Mouse (Mus musculus) forebrain, embryonic 14.5 days (tissue): ENCODE data around the gene Usp35. TPM values are rescaled to one million over a fixed set of nuclear protein-coding genes. Genes with fewer than 3 reads are reported as not detected.

Source experiments
- ATAC-seq: fragments of 200-750 bp; cut with Nextera tagmentation; 2 replicates; pipeline ENCODE4 v1.8.0; 2017; ENCODE audit warnings: mild to moderate bottlenecking, moderate library complexity
- DNase-seq: peaks from one replicate; pipeline ENCODE4 v3.0.0-alpha.2; 2015; ENCODE audit warnings: low spot score
- H3K27ac ChIP-seq: fragments of 300-500 bp; sonication (generic); 2 replicates; pipeline ENCODE4 v1.5.1; 2014; ENCODE audit warnings: low read depth, mild to moderate bottlenecking, control low read depth, low read length, moderate library complexity
- H3K27me3 ChIP-seq: fragments of 300-500 bp; sonication (generic); replicated peaks from 2 replicates; pipeline ENCODE4 v1.6.1; 2014; ENCODE audit warnings: low read length, control low read depth, mixed read lengths; ENCODE audit not compliant: control insufficient read depth, insufficient read depth
- H3K36me3 ChIP-seq: fragments of 300-500 bp; sonication (generic); 2 replicates; pipeline ENCODE4 v1.6.1; 2014; ENCODE audit warnings: low read length, control low read depth; ENCODE audit not compliant: control insufficient read depth, insufficient read depth
- H3K4me1 ChIP-seq: fragments of 300-500 bp; sonication (generic); 2 replicates; pipeline ENCODE4 v1.6.1; 2014; ENCODE audit warnings: antibody characterized with exemption, low read length, control low read depth; ENCODE audit not compliant: control insufficient read depth, insufficient read depth
- H3K4me2 ChIP-seq: fragments of 300-500 bp; sonication (generic); 2 replicates; pipeline ENCODE4 v1.6.1; 2014; ENCODE audit warnings: mild to moderate bottlenecking, control low read depth, low read length
- H3K4me3 ChIP-seq: fragments of 300-500 bp; sonication (generic); 2 replicates; pipeline ENCODE4 v1.5.1; 2014; ENCODE audit warnings: low read depth, low read length, control low read depth
- H3K9ac ChIP-seq: fragments of 300-500 bp; sonication (generic); 2 replicates; pipeline ENCODE4 v1.6.1; 2014; ENCODE audit warnings: mild to moderate bottlenecking, low read length, control low read depth, moderate library complexity
- H3K9me3 ChIP-seq: fragments of 300-500 bp; sonication (generic); replicated peaks from 2 replicates; pipeline ENCODE4 v1.6.1; 2016; ENCODE audit warnings: low read length, control low read depth, mixed read lengths; ENCODE audit not compliant: control insufficient read depth
- WGBS: fragments of 180-500 bp; shearing (Covaris S2); extraction: QIAGEN DNeasy Blood & Tissue Kit; methylation state at CpG from one replicate; pipeline ENCODE4 v1.1.7; 2014; 5-methylcytosine and 5-hydroxymethylcytosine counted together
- polyA plus RNA-seq: library from polyadenylated mRNA; unstranded; fragments of >200 nt; fragmentation: Nextera tagmentation; extraction: Ambion mirVana; gene quantifications from 2 replicates; pipeline ENCODE4 v1.2.1, GENCODE M21; 2014

Gene Usp35
- 4.0 and 4.1 TPM in 2 replicates for polyA plus RNA-seq

GRCm38 (mm10) chr7:97331726-97332666 is at the start of gene Usp35, which contains the start of gene Kctd21:
TSS of gene Usp35 (minus strand) at chr7:97332020.
TSS of gene Kctd21 (plus strand) at chr7:97332327.
- ATAC-seq (peak; percentile 99), DNase-seq (peak; percentile 97)
- Histone ChIP-seq H3K27me3 (peaks cover 2% of the 10 kb centered on the region; the same call in 1 of the 2 replicates), H3K4me3 (peak within 1 kb of the TSS; percentile 77), H3K4me1 (peaks cover 12% of the 10 kb centered on the region), H3K27ac (peak within 1 kb of the TSS; percentile 33; the same call in 1 of the 2 replicates), H3K36me3 (no peaks in the 10 kb centered on the region), H3K4me2 (peak within 1 kb of the TSS; percentile 65), H3K9me3 (no peaks in the 10 kb centered on the region), H3K9ac (peak within 1 kb of the TSS; percentile 76)
- under 1% methylated on average over 61 of the region's 68 CpGs for WGBS

- no peaks in the 10 kb centered on the region for H3K9me3 ChIP-seq
- peaks cover 90% of the 10 kb centered on the region for H3K36me3 ChIP-seq
Observed at GRCm38 (mm10) chr7:97380500-97381123, 48.8 kb upstream of the Usp35 start.

GRCm38 (mm10) chr7:97379304-97379703 is 47.5 kb upstream of the Usp35 start:
- Histone ChIP-seq H3K4me2 (no peak overlapping the region), H3K27ac (no peak overlapping the region), H3K36me3 (peaks cover 91% of the 10 kb centered on the region), H3K4me1 (no peaks in the 10 kb centered on the region), H3K9me3 (no peaks in the 10 kb centered on the region), H3K4me3 (no peak overlapping the region), H3K27me3 (no peaks in the 10 kb centered on the region), H3K9ac (no peak overlapping the region)
- ATAC-seq (no peak), DNase-seq (no peak)
- 91% methylated on average over 5 of the region's 5 CpGs for WGBS

More at GRCm38 (mm10) chr7:97380500-97381123, 48.8 kb upstream of the Usp35 start:
- WGBS, result 91% methylated on average over 5 of the region's 5 CpGs
- no peak overlapping the region for H3K4me3 ChIP-seq
- H3K27me3 ChIP-seq, result no peaks in the 10 kb centered on the region
- H3K9ac ChIP-seq, result no peak overlapping the region
- no peaks in the 10 kb centered on the region for H3K4me1 ChIP-seq
- ATAC-seq (no peak), DNase-seq (no peak)
- no peak overlapping the region for H3K27ac ChIP-seq
- H3K4me2 ChIP-seq, result no peak overlapping the region

GRCm38 (mm10) chr7:97375906-97376305 is 44.1 kb upstream of the Usp35 start:
- no peaks in the 10 kb centered on the region for H3K9me3 ChIP-seq
- H3K4me3 ChIP-seq, result no peak overlapping the region
- no peaks in the 10 kb centered on the region for H3K27me3 ChIP-seq
- no peak for ATAC-seq
- no peak overlapping the region for H3K27ac ChIP-seq
- no peak overlapping the region for H3K4me2 ChIP-seq
- H3K9ac ChIP-seq, result no peak overlapping the region
- H3K4me1 ChIP-seq, result peaks cover 6% of the 10 kb centered on the region; the same call in 1 of the 2 replicates
- DNase-seq, result no peak
- 76% methylated on average over 2 of the region's 2 CpGs for WGBS
- peaks cover 60% of the 10 kb centered on the region for H3K36me3 ChIP-seq

- Histone ChIP-seq H3K36me3 (peaks cover 53% of the 10 kb centered on the region), H3K4me3 (no peak overlapping the region), H3K27me3 (no peaks in the 10 kb centered on the region), H3K9ac (no peak overlapping the region), H3K4me2 (no peak overlapping the region), H3K27ac (no peak overlapping the region), H3K4me1 (peaks cover 9% of the 10 kb centered on the region; the same call in 1 of the 2 replicates), H3K9me3 (no peaks in the 10 kb centered on the region)
- DNase-seq (no peak), ATAC-seq (no peak)
- 96% methylated on average over 9 of the region's 9 CpGs for WGBS
Observed at GRCm38 (mm10) chr7:97375101-97375500, 43.3 kb upstream of the Usp35 start.

- DNase-seq (no peak), ATAC-seq (no peak)
- H3K36me3 ChIP-seq, result no peaks in the 10 kb centered on the region
- H3K9ac ChIP-seq, result no peak overlapping the region
- H3K27me3 ChIP-seq, result no peaks in the 10 kb centered on the region
- WGBS, result 95% methylated on average over 1 of the region's 1 CpGs
- H3K9me3 ChIP-seq, result no peaks in the 10 kb centered on the region
- no peak overlapping the region for H3K4me3 ChIP-seq
- no peak overlapping the region for H3K27ac ChIP-seq
- H3K4me2 ChIP-seq, result no peak overlapping the region
- H3K4me1 ChIP-seq, result peaks cover 3% of the 10 kb centered on the region; the same call in 1 of the 2 replicates
Observed at GRCm38 (mm10) chr7:97365887-97366286, 34.1 kb upstream of the Usp35 start.

GRCm38 (mm10) chr7:97361467-97361866 is 29.6 kb upstream of the Usp35 start:
- no peaks in the 10 kb centered on the region for H3K4me1 ChIP-seq
- no peaks in the 10 kb centered on the region for H3K36me3 ChIP-seq
- no peak overlapping the region for H3K27ac ChIP-seq
- H3K27me3 ChIP-seq, result no peaks in the 10 kb centered on the region
- H3K9me3 ChIP-seq, result no peaks in the 10 kb centered on the region
- WGBS, result 35% methylated on average over 4 of the region's 4 CpGs
- no peak overlapping the region for H3K4me2 ChIP-seq
- ATAC-seq (no peak), DNase-seq (peak; percentile 47)
- H3K4me3 ChIP-seq, result no peak overlapping the region
- H3K9ac ChIP-seq, result no peak overlapping the region

GRCm38 (mm10) chr7:97360955-97361354 is 29.1 kb upstream of the Usp35 start:
- Histone ChIP-seq H3K36me3 (no peaks in the 10 kb centered on the region), H3K4me3 (no peak overlapping the region), H3K27me3 (no peaks in the 10 kb centered on the region), H3K9ac (no peak overlapping the region), H3K4me2 (no peak overlapping the region), H3K27ac (no peak overlapping the region), H3K4me1 (no peaks in the 10 kb centered on the region), H3K9me3 (no peaks in the 10 kb centered on the region)
- DNase-seq, result no peak
- no peak for ATAC-seq
- 44% methylated on average over 3 of the region's 3 CpGs for WGBS
